Mouse (Mus musculus): Measurements from ENCODE around the gene Arhgap10.

- TF ChIP-seq POLR2A (IDR thresholded peaks at IDR 0.05; ENCODE audit: borderline replicate concordance, low read depth, low read length), result no peak
- no peak for TF ChIP-seq CTCF (IDR thresholded peaks at IDR 0.05; ENCODE audit: low read depth, low read length)
These were observed 38.9 kb downstream of the Arhgap10 start for GRCm38 (mm10) chr8:77478913-77479273.
